23 mouse cellular contexts compared by ENCODE assay signal in genomic region chr5:23006207-23006606, GRCm38 (mm10).
DNase-seq lines count a peak whose midpoint lies in the region; ATAC-seq lines count a peak whose summit lies in the region.
"Had no signal": no experiment of that assay in that cellular context is flagged by ENCODE, and none has a peak within 500 bp of the region (broad histone marks: within the 10 kb centered on the region; RNA-seq: fewer than 3 reads in every experiment).

No protein-coding gene starts in this region.

- 21% methylated on average over 1 of the region's 1 CpGs for WGBS in heart, embryonic 12.5 days
- 31% methylated on average over 1 of the region's 1 CpGs for WGBS in heart, embryonic 16.5 days

- no peaks in the 10 kb centered on the region for H3K9me3 ChIP-seq in heart, embryonic 12.5 days (replicated peaks)
- H3K9me3 ChIP-seq in heart, embryonic 16.5 days (replicated peaks; ENCODE audit: control insufficient read depth, low read length) = no peaks in the 10 kb centered on the region
- H3K9me3 ChIP-seq: forebrain, embryonic 10.5 days; forebrain, embryonic 13.5 days; heart, embryonic 13.5 days; hindbrain, embryonic 12.5 days; hindbrain, embryonic 15.5 days had no signal

- peak; percentile 51 for DNase-seq in heart, adult 8-10 months (ENCODE audit: low spot score)
- peak; percentile 67 to 74 for DNase-seq in heart, postnatal 10 days
- DNase-seq in kidney, postnatal 10 days = no peak
- DNase-seq in layer of hippocampus, postnatal 36 days = no peak
- DNase-seq: adrenal gland, adult 8-10 months; adrenal gland, postnatal 25 days; cerebellum, adult 11-12 months; cerebellum, adult 8-10 months; cerebellum, postnatal 10 days; cerebellum, postnatal 36 days; forebrain, postnatal 0 days; gastrocnemius, adult 2 months; gastrocnemius, postnatal 25 days; kidney, adult 2 months had no signal

- no peaks in the 10 kb centered on the region for H3K36me3 ChIP-seq in heart, embryonic 12.5 days
- H3K36me3 ChIP-seq in heart, embryonic 16.5 days (ENCODE audit: control insufficient read depth, insufficient read depth) = no peaks in the 10 kb centered on the region
- H3K36me3 ChIP-seq: forebrain, embryonic 10.5 days; heart, embryonic 13.5 days; hindbrain, embryonic 12.5 days; hindbrain, embryonic 15.5 days had no signal

- no peak overlapping the region for H3K4me2 ChIP-seq in heart, embryonic 12.5 days
- no peak overlapping the region for H3K4me2 ChIP-seq in heart, embryonic 16.5 days (ENCODE audit: low read depth, low read length)
- H3K4me2 ChIP-seq: forebrain, embryonic 13.5 days; heart, embryonic 13.5 days; hindbrain, embryonic 12.5 days; hindbrain, embryonic 15.5 days had no signal

- intact Hi-C loops in heart, postnatal 10 days (cut with DNase I) = no loop called here

- H3K27ac ChIP-seq in heart, embryonic 12.5 days (ENCODE audit: poor library complexity, severe bottlenecking) = no peak overlapping the region
- H3K27ac ChIP-seq in heart, embryonic 16.5 days (ENCODE audit: low read length) = 0 out of 2 replicates have a peak overlapping the region, but pooled peaks have one; percentile 9
- H3K27ac ChIP-seq: forebrain, embryonic 10.5 days; forebrain, embryonic 13.5 days; gastrocnemius, adult 2 months; heart, embryonic 13.5 days; hindbrain, embryonic 12.5 days; hindbrain, embryonic 15.5 days had no signal

- ATAC-seq in heart, embryonic 12.5 days (ENCODE audit: insufficient number of reproducible peaks, low FRiP score) = no peak
- ATAC-seq in heart, embryonic 16.5 days (replicated peaks; ENCODE audit: extremely low read depth, insufficient read depth, low FRiP score) = peak; percentile 55
- ATAC-seq: CD4-positive, CD25-positive, alpha-beta regulatory T cell, adult 4 months; forebrain, embryonic 13.5 days; forebrain, postnatal 0 days; intestine, postnatal 0 days had no signal

- peaks cover 4% of the 10 kb centered on the region; the same call in 1 of the 2 replicates for H3K4me1 ChIP-seq in heart, embryonic 12.5 days (replicated peaks)
- peaks cover 9% of the 10 kb centered on the region; the same call in 1 of the 2 replicates for H3K4me1 ChIP-seq in heart, embryonic 16.5 days (ENCODE audit: control insufficient read depth, insufficient read depth, low read length)
- H3K4me1 ChIP-seq: hindbrain, embryonic 12.5 days had no signal

- no peaks in the 10 kb centered on the region for H3K27me3 ChIP-seq in heart, embryonic 12.5 days (replicated peaks)
- H3K27me3 ChIP-seq in heart, embryonic 16.5 days (ENCODE audit: control insufficient read depth, insufficient read depth, low read length) = no peaks in the 10 kb centered on the region
- H3K27me3 ChIP-seq: forebrain, embryonic 13.5 days; heart, embryonic 13.5 days; hindbrain, embryonic 12.5 days; hindbrain, embryonic 15.5 days had no signal

- no peak overlapping the region for H3K4me3 ChIP-seq in heart, embryonic 12.5 days
- no peak overlapping the region for H3K4me3 ChIP-seq in heart, embryonic 16.5 days (ENCODE audit: low read length)
- H3K4me3 ChIP-seq: forebrain, embryonic 10.5 days; forebrain, embryonic 13.5 days; gastrocnemius, adult 2 months; heart, embryonic 13.5 days; hindbrain, embryonic 12.5 days; hindbrain, embryonic 15.5 days had no signal

- no peak overlapping the region for H3K9ac ChIP-seq in heart, embryonic 12.5 days
- no peak overlapping the region for H3K9ac ChIP-seq in heart, embryonic 16.5 days (ENCODE audit: low read length)
- H3K9ac ChIP-seq: forebrain, embryonic 13.5 days; forebrain, postnatal 0 days; heart, embryonic 13.5 days; hindbrain, embryonic 12.5 days; hindbrain, embryonic 15.5 days had no signal

Comparison
In these comparisons a context has a peak if more than half of its experiments do, and no peak if none do; other contexts are left out.
1. DNase-seq: peak in heart, adult 8-10 months (single experiment) and heart, postnatal 10 days (2 of 2); none in kidney, postnatal 10 days (single experiment) and layer of hippocampus, postnatal 36 days (0 of 2).